Mouse (Mus musculus): ENCODE data around the gene Fis1.

The Fis1 gene

DNA sequence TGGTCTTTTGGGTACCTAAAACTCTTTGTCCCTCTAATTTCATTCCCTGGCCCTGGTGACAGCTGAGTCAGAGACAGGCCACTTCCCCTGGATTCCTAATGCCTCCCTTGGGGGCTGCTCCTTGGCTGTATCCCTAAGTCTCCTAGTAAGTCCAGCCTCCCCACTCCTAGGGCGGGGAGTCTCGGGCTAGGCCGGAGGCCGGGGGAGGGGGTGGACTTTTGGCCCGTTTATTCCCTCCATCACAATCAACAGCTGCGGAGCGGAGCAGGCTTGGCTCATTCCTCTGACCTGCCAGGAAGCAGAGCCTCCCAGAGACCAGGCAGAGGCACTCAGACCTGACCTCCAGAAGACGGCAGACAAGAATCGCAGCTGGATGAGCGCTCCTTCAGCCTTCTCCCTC is 14.5 kb downstream of the Fis1 start:
- peak in 1 of 2 experiments; percentile 48 for DNase-seq (ENCODE audit: low spot score in 2 of 2)

DNA sequence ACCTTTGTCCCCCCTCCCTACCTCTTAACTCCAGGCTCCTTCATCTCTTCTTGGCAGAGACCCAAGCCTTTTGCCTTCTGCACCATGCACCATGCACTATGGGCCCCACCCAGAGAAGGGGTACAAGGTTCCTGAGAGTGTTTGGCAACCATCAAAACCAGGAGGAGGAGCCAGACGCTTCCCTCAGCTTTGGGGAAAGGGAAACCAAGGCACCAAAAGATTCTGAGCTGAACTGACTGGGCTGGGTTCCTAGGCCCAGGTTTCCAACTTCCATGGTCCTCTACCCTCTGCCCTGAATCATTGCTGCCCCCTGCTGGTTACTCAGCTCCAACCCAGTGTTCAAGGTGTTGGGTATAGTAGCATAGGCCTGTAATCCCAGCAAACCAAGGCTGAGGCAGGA is 17.6 kb downstream of the Fis1 start:
- no peak for DNase-seq (ENCODE audit: low spot score in 2 of 2)

DNA sequence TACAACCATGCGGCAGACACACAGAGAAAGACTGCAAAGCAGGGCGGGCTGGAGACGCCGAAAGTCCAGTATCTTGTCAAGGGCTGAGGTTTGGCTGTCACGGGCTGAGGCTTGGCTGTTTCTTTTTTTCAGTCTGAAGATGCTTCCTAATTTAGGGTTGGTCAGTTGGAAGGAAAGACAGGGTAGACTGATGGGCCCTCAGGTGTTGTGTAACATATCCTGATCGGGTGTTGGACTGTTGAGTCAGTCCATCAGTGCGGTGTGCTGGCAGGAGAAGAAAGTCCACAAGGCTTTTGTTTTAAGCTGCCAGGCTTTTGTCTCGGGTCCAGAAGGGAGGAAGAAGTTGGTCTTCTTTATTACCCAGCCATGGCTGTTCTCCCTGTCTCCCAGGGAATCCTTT is 20.6 kb downstream of the Fis1 start:
- DNase-seq (ENCODE audit: low spot score in 2 of 2): no peak

DNA sequence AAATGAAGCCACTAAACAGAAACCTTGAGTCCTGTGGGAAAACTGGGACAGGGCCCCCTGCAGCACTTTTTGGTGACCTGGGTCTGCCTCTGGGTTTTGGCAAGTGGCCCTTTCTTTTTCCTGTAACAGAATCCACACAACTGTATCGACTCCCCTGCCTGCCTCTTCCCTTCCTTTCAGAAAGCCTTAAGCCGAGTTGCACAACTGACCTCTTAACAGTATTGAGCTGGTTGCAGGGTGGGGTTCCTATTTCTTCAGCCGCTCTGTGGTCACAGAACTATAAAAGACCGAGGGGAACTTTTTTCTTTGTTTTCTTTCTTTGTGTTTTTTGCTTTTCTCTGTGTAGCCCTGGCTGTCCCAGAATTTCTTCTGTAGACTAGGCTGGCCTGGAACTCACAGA is 24.7 kb downstream of the Fis1 start:
- DNase-seq (ENCODE audit: low spot score in 2 of 2): no peak

DNA sequence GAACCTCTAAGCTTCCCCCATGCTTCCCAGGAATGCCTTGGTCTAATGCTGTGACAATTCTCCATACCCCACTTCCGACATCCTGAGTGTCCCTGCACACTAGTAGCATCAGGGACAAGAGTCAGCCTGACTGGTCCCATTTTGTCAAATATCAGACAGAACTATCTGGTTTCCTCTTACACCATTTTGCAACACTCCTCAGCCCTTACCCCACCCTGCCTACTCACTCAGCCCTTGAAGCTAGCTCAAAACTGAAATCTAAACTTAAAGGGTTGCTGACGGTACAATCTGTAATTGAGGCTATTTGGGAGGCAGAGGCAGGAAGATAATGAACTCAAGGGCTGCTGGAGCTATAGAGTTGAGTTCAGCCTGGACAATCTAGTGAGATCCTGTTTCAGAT is 26.7 kb downstream of the Fis1 start:
- no peak for DNase-seq (ENCODE audit: low spot score in 2 of 2)

DNA sequence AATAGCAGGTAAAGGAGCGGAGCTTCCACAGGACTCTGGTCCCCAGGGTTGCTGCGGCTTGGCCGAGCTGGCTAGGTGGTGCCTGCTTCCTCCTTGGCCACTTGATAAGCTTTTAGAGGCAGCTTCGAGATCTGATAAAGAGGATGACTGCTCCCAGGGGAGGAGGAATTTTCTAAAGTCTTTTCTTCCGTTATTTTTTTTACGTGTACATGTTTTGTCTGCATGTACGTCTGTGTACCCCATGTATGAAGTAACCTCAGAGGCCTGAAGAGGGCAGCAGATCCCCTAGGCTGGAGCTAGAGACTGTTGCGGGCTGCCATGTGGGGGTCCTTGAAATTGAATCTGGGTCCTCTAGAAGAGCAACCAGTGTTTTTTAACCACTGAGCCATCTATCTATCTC is 27.9 kb downstream of the Fis1 start:
- no peak for DNase-seq (ENCODE audit: low spot score in 2 of 2)

DNA sequence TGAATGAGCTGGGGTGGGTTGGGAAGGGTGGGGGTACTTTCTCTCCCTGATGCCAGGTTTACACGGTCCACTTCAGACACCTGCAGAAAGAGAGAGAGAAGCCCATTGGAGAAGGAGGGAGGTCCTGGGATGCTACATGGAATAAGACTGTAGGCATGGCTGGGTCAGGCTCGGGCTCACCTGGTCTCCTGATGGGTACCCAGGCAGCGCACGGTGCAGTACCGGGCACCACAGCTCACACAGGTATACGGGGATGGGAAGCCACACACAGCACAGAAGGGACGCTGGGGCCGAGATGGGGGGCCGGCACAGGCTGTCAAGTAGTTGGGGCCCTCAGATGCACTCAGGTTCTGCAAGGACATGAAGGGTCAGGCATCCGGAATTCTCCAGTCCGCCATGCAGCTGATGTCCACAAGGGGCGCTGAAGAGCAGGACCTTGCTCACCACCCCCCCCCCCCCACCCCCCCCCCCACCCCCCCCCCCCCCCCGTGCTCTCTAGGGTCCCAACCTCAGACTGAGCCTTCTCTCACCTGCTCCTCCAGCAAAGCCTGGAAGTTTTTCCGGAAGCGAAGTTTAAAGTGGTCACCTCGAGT is 29.4 kb downstream of the Fis1 start:
- no peak for DNase-seq (ENCODE audit: low spot score in 2 of 2)

DNA sequence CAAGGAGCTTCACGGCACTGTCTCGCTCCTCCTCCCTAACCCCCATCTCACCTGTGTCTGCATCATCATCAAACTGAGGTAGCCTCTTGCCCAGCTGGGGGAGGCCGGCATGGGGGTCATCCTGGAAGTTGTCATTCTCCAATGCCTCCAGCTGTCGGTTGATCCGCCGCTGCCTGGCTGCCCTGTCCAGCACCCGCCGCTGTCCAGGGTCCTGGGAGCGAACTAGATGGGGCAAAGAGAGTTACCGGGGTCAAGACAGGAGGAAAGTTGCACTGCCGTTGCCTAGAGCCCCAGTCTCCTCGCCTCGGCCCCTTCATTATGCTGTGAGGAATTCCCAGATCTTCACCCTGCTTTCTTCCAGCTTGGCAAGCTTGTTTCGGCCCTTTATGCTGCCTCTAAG is 31.8 kb downstream of the Fis1 start:
- DNase-seq (ENCODE audit: low spot score in 2 of 2): no peak

DNA sequence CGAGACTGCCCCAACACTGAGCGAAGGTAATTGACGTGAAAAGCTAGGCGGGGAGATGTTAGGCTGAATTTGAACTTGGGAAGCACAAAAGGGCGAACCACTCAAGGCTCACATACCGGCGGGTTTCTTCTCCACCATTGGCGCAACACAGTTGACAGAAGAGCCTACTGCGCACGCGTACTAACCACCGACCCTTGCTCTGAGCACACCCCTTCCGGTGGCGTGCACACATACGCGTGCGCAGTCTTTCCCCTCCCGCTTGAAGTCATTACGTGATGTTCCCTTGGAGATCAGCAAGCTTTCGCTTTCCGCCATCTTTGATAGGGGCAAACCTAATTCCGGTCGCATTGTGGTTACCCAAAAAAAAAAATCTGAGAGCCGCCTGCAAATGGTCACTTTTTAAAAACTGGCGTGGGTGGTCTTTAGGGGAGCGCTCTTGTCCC is 33.6 kb downstream of the Fis1 start, which contains the start of gene Plod3:
TSS of gene Plod3 (plus strand) at position 325 of the 443 bp plus-strand sequence.
- DNase-seq (ENCODE audit: low spot score in 2 of 2): peak in 1 of 2 experiments; percentile 92

DNA sequence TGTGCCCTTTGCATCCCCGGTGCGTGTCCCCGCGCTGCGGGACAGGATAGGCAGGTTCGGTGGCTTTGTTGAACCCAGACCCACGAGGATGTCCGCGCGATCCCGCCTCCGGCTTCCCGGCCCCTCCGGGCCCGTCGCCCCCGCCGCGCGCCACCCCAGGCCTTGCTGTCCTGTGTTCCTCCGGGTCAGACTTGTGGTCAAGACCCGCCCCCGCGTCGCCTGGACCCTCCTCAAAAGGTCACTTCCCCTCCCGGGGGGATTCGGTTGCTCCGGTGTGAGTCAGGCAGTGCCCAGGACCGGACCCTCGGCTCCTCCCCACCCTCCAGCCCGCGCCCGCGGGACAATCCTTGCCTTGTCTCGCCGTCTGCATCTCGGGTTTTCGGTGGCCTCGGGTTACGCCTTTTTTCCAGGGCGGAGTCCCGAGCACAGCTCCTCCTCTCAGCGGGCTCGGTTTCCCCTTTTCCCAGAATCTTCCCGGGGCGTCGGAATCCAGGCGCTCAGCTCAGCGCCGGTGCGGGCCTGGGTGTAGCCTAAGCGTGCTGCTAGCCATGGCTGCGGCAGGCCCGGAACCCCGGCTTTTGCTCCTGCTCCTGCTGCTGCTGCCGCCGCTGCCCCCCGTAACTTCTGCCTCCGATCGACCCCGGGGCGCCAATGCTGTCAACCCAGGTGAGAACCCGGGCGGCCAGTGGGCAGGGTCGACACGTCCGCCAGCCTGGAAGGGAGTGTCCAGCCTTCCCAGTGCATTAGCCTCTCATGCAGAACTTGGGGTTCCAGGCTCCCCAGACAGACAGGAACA is 34.3 kb downstream of the Fis1 start:
- DNase-seq (ENCODE audit: low spot score in 2 of 2): peak; percentile 76 to 86

DNA sequence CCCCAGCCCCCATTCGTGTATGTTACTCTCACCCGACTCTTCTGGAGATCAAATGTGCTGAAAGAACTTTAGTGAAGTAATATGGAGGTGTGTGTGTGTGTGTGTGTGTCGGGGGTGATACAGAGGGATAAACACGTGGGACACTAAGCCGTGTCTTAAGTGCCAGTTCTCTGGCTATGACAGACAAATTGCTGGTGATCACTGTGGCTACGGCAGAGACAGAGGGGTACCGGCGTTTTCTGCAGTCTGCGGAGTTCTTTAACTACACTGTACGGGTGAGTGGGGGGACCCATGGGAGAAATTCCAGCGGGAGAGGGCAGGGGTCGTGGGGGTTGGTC is 34.8 kb downstream of the Fis1 start, which contains the start of gene Znhit1:
TSS of gene Znhit1 (minus strand) at position 88 of the 338 bp plus-strand sequence.
- no peak for DNase-seq (ENCODE audit: low spot score in 2 of 2)

DNA sequence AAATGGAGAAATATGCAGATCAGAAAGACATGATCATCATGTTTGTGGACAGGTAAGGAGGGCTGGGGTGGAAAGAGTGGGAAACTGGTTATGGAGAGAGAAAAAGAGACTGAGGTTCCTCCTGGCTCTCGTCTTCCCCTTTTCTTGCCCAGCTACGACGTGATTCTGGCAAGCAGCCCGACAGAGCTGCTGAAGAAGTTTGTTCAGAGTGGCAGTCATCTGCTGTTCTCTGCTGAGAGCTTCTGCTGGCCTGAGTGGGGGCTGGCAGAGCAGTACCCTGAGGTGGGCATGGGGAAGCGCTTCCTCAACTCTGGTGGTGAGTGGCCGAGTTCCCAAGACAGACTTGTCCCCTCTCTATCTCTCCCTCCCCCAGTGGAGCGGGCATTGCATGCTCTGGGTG is 35.3 kb downstream of the Fis1 start:
- DNase-seq (ENCODE audit: low spot score in 2 of 2): no peak

DNA sequence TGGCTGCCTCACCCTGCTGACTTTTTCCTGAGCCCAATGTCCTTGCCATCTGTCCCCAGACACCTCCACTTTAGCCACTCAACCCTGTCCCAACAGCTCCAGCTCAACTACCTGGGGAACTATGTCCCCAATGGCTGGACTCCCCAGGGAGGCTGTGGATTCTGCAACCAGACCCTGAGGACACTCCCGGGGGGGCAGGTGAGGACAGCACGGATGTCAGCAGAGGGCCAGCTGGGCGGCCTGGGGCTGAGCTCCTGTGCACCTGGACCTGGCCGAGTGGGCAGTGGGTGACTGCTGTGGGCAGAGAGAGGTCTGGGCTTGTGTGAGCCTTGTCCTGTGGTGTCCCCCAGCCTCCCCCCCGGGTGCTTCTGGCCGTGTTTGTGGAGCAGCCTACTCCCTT is 36.7 kb downstream of the Fis1 start:
- no peak for DNase-seq (ENCODE audit: low spot score in 2 of 2)

DNA sequence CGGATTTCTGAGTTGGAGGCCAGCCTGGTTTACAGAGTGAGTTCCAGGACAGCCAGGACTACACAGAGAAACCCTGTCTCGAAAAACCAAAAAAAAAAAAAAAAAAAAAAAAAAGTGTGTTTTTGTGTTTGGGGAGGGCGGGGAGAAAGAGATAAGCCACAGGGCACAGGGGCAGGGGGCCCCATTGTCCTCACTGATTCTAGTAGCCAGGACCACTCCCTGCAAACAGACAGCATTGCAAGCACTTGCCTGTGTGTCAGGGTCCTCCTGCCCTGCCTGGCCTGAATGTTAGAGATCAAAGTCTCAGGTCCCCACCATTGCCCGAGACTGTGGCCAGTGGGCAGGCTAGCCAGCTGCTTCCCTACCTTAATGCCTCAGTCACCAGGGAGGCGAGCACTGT is 46.4 kb downstream of the Fis1 start:
- no peak for DNase-seq (ENCODE audit: low spot score in 2 of 2)

DNA sequence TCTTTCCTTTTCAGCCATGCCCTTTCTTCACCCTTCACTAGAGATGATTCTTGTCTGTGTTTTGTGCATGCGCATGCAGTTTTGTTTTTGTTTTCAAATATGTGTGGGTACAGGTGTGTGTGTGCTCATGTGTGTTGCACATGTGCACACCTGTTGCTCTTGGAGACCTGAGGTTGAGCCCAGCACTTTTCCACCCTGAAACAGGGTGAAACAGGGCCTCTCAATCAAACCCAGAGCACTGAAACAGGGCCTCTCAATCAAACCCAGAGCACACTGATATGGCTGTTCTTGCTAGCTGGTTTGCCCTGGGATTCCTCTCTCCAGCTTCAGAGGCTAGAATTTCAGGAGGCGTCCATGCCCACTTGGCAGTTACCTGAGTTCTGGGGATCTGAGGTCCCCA is 47.5 kb downstream of the Fis1 start:
- no peak for DNase-seq (ENCODE audit: low spot score in 2 of 2)

DNA sequence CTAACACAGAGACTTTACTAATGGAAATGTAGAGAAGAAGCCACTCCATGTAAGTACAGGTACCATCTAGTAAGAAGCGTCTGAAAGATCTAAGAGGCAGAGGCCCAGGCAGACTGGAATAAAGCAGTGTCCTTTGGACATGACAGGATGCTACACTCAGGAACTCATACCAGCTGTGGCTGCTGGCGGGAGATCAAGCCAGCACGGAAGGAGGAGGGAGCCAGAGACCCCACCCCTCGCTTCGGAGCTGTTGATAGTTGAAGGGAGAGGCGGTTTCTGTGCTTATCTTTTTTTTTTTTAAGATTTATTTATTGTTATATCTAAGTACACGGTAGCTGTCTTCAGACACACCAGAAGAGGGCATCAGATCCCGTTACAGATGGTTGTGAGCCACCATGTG is 54.2 kb downstream of the Fis1 start:
- DNase-seq (ENCODE audit: low spot score in 2 of 2): no peak

DNA sequence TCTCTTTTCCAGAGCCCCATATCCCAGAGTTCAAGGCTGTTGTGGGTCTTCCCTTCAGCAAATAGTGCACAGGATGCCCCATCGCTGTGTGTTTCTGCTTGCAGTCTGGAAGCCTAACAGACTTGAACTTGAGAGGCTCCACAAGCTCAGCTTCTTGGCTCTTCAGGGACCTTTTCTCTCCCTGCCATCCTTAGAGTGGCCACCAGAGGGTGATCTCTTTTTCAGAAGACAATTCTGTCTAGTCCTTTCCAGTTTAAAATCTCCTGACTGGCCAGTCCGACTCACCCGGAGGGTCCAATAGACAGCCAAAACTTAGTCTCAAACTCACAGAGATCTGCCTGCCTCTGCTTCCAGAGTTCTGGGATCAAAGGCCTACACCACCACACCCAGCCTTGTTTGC is 56.9 kb downstream of the Fis1 start:
- DNase-seq (ENCODE audit: low spot score in 2 of 2): no peak

DNA sequence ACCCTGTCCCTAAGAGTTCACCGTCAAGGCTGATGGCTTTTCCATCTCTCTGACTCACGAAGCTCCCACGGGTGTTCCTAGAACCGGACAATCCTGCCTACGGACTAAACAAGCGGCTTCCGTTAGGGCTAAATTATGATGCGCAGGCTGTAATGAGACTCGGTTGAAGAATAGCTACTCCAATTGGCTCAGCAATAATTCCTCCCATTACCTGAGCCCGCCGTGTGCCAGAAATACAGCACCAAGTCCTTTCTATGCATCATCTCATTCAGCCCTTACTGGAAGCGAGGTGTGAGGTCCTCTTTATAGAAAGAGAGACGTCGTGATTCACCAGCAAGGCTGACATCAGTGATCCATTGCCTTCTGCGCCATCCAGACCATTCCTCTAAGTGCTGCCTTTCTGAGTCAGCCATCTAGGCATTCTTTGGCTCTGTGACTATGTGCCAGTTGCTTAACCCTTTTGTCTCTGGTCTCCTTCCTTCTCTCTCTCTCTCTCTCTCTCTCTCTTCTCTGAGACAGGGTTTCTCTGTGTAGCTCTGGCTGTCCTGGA is 59.4 kb downstream of the Fis1 start:
- DNase-seq (ENCODE audit: low spot score in 2 of 2): no peak
